Mouse (Mus musculus): ENCODE measurements around the gene Rbfox3.

DNA sequence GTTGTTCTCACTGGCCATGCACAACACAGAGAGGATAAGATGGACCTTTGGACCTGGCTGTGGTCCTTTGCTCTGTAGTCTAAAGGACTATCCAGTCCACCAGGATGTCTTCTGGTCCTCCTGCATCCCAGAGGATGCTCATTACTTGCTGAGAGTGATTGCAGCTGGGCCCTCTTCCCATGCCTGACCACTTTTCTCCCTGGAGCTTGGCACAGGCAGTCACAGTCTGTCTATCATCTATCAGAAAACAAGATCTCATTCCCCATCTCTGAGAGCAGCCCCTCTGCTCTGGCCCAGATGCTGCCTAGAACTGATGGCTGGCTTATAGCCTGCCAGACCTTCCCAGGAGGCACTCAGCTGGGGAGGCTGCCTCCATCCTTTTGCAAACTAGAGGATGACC is 166.1 kb downstream of the Rbfox3 start:
- TF ChIP-seq EP300 (IDR thresholded peaks at IDR 0.05; ENCODE audit: low read depth), result no peak
- TF ChIP-seq CTCF (IDR thresholded peaks at IDR 0.05; ENCODE audit: low read depth), result no peak

Data from liver, embryonic 14.5 days (tissue).